Mouse (Mus musculus) embryonic facial prominence, embryonic 12.5 days (tissue): ENCODE measurements around the gene Ddx60. TPM values are rescaled to one million over a fixed set of nuclear protein-coding genes. Genes with fewer than 3 reads are reported as not detected.
A peak's percentile ranks its signal among the peaks of the same experiment; 100 is the strongest.

Source experiments
- ATAC-seq: fragments of 200-750 bp; cut with Nextera tagmentation; 2 replicates; pipeline ENCODE4 v1.8.0; 2017; ENCODE audit not compliant: insufficient number of reproducible peaks, insufficient read depth, low FRiP score, low TSS enrichment
- H3K27ac ChIP-seq: fragments of 300-500 bp; sonication (generic); 2 replicates; pipeline ENCODE4 v1.5.1; 2016; ENCODE audit warnings: mild to moderate bottlenecking
- H3K27me3 ChIP-seq: fragments of 300-500 bp; sonication (generic); 2 replicates; pipeline ENCODE4 v1.6.1; 2016; ENCODE audit warnings: mild to moderate bottlenecking, moderate library complexity
- H3K36me3 ChIP-seq: fragments of 300-500 bp; sonication (generic); 2 replicates; pipeline ENCODE4 v1.6.1; 2016; ENCODE audit warnings: mild to moderate bottlenecking
- H3K4me1 ChIP-seq: fragments of 300-500 bp; sonication (generic); 2 replicates; pipeline ENCODE4 v1.6.1; 2016
- H3K4me2 ChIP-seq: fragments of 300-500 bp; sonication (generic); replicated peaks from 2 replicates; pipeline ENCODE4 v1.6.1; 2016; ENCODE audit warnings: mild to moderate bottlenecking, moderate library complexity
- H3K4me3 ChIP-seq: fragments of 300-500 bp; sonication (generic); 2 replicates; pipeline ENCODE4 v1.5.1; 2016; ENCODE audit warnings: mild to moderate bottlenecking
- H3K9ac ChIP-seq: fragments of 300-500 bp; sonication (generic); 2 replicates; pipeline ENCODE4 v1.6.1; 2016; ENCODE audit warnings: mild to moderate bottlenecking, moderate library complexity
- H3K9me3 ChIP-seq: fragments of 300-500 bp; sonication (generic); 2 replicates; pipeline ENCODE4 v1.6.1; 2016; ENCODE audit warnings: mild to moderate bottlenecking, moderate library complexity
- WGBS: fragments of 180-500 bp; shearing (Covaris S2); methylation state at CpG from one replicate; pipeline ENCODE4 v1.1.7; 2016; 5-methylcytosine and 5-hydroxymethylcytosine counted together
- polyA plus RNA-seq: library from polyadenylated mRNA; unstranded; fragments of >200 nt; fragmentation: Nextera tagmentation; extraction: Ambion mirVana; gene quantifications from 2 replicates; pipeline ENCODE4 v1.2.1, GENCODE M21; 2016

Ddx60 gene
- 0.31 and 0.73 TPM in 2 replicates for polyA plus RNA-seq

DNA sequence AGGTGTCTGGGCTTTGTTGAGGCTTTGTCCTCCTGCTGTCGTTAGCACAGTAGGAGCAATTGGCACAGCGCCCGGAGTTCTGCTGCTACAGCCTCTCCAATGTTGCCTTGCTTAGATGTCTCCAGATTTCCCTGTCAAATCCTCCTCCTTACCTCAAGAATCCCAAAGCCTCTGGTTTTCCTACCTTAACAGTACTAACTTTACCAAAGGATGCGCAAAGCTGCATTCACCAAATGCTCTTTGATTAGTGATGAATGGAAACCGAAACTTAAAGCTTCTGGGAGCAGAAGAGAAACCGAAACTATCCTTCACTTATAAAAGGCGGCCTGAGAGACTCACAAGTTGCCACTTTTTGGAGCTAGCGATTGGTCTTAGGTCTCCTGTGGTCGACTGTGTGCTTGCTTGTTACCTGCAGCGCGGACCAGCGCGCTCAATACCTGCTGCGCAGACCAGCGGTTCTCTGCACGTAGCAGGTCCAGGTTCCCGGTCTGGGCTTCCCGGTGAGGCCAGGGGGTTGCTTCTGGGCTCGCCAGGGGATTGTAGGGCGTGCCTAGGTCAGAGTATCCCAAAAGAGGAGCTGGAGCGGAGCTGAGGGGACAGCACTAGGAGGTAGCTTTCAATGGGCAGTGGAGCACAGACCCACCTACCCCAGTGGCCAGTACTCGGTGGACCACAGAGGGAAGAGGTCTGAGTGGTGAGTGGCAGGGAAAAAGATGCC lies at the start of gene Ddx60:
TSS of gene Ddx60 (plus strand) at position 311 of the 718 bp plus-strand sequence.
- peak within 1 kb of the TSS; percentile 76 for H3K4me2 ChIP-seq
- H3K27me3 ChIP-seq: 0 out of 2 replicates have a peak, but pooled peaks cover 7% of the 10 kb centered on the region
- H3K9me3 ChIP-seq: no peaks in the 10 kb centered on the region
- no peaks in the 10 kb centered on the region for H3K36me3 ChIP-seq
- 0 out of 2 replicates have a peak, but pooled peaks cover 3% of the 10 kb centered on the region for H3K4me1 ChIP-seq
- ATAC-seq: no peak
- H3K27ac ChIP-seq: no peak within 1 kb of the TSS
- H3K9ac ChIP-seq: peak within 1 kb of the TSS; percentile 48; the same call in 1 of the 2 replicates
- WGBS: 15% methylated on average over 22 of the region's 22 CpGs
- H3K4me3 ChIP-seq: peak within 1 kb of the TSS; percentile 44

DNA sequence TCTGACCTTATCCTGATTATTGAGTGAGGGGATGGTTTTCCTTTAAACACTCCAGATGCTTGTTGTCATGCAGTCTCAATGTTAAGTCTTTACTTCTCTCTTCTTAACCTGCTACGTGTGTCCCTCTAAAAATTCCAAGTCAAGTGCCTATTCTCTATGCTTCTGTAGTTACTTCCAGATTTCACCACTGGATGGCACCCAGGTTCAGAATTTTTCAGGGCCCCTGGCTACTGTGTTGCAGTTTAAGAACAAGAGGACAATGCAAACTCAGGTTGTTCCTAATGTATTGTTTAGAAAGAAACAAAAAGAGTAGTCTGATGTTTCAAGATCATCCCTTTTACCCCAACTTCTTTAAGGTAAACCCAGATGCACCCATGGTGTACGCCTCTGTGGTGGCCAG lies 33.8 kb upstream of the Ddx60 start:
- no peak overlapping the region for H3K9ac ChIP-seq
- H3K36me3 ChIP-seq: no peaks in the 10 kb centered on the region
- H3K27me3 ChIP-seq: no peaks in the 10 kb centered on the region
- no peak overlapping the region for H3K27ac ChIP-seq
- WGBS: 59% methylated on average over 2 of the region's 2 CpGs
- peak; percentile 56; the same call in 1 of the 2 replicates for ATAC-seq
- H3K4me1 ChIP-seq: no peaks in the 10 kb centered on the region
- H3K4me3 ChIP-seq: no peak overlapping the region
- H3K4me2 ChIP-seq: no peak overlapping the region
- H3K9me3 ChIP-seq: no peaks in the 10 kb centered on the region

GRCm38 (mm10) chr8:61896742-61897141 lies 31.1 kb upstream of the Ddx60 start:
- WGBS: 81% methylated on average over 1 of the region's 1 CpGs
- H3K36me3 ChIP-seq: no peaks in the 10 kb centered on the region
- no peaks in the 10 kb centered on the region for H3K4me1 ChIP-seq
- no peak overlapping the region for H3K9ac ChIP-seq
- no peak overlapping the region for H3K27ac ChIP-seq
- no peaks in the 10 kb centered on the region for H3K27me3 ChIP-seq
- H3K4me3 ChIP-seq: no peak overlapping the region
- ATAC-seq: no peak
- H3K9me3 ChIP-seq: no peaks in the 10 kb centered on the region
- H3K4me2 ChIP-seq: no peak overlapping the region

GRCm38 (mm10) chr8:61897402-61897801 lies 30.5 kb upstream of the Ddx60 start:
- no peak for ATAC-seq

GRCm38 (mm10) chr8:61901028-61901717 lies 26.7 kb upstream of the Ddx60 start:
- H3K27ac ChIP-seq: no peak overlapping the region
- ATAC-seq: no peak

More at GRCm38 (mm10) chr8:61897402-61897801, 30.5 kb upstream of the Ddx60 start:
- H3K4me3 ChIP-seq: no peak overlapping the region
- no peaks in the 10 kb centered on the region for H3K4me1 ChIP-seq
- H3K9ac ChIP-seq: no peak overlapping the region
- WGBS: 63% methylated on average over 1 of the region's 1 CpGs
- no peaks in the 10 kb centered on the region for H3K36me3 ChIP-seq
- no peaks in the 10 kb centered on the region for H3K27me3 ChIP-seq
- H3K27ac ChIP-seq: no peak overlapping the region
- no peak overlapping the region for H3K4me2 ChIP-seq
- H3K9me3 ChIP-seq: no peaks in the 10 kb centered on the region

GRCm38 (mm10) chr8:61902521-61902920 lies 25.4 kb upstream of the Ddx60 start, which contains the start of gene Palld:
TSS of gene Palld (minus strand) at chr8:61902690.
- ATAC-seq: no peak
- Histone ChIP-seq H3K27me3 (no peaks in the 10 kb centered on the region), H3K4me1 (no peaks in the 10 kb centered on the region), H3K27ac (no peak within 1 kb of the TSS), H3K9me3 (no peaks in the 10 kb centered on the region), H3K4me3 (no peak within 1 kb of the TSS), H3K36me3 (no peaks in the 10 kb centered on the region), H3K4me2 (no peak within 1 kb of the TSS), H3K9ac (no peak within 1 kb of the TSS)
- WGBS: 73% methylated on average over 5 of the region's 5 CpGs

More at GRCm38 (mm10) chr8:61901028-61901717, 26.7 kb upstream of the Ddx60 start:
- no peaks in the 10 kb centered on the region for H3K4me1 ChIP-seq
- no peak overlapping the region for H3K4me2 ChIP-seq
- H3K36me3 ChIP-seq: no peaks in the 10 kb centered on the region
- no peak overlapping the region for H3K9ac ChIP-seq
- WGBS: 74% methylated on average over 6 of the region's 6 CpGs
- H3K9me3 ChIP-seq: no peaks in the 10 kb centered on the region
- no peak overlapping the region for H3K4me3 ChIP-seq
- H3K27me3 ChIP-seq: no peaks in the 10 kb centered on the region

DNA sequence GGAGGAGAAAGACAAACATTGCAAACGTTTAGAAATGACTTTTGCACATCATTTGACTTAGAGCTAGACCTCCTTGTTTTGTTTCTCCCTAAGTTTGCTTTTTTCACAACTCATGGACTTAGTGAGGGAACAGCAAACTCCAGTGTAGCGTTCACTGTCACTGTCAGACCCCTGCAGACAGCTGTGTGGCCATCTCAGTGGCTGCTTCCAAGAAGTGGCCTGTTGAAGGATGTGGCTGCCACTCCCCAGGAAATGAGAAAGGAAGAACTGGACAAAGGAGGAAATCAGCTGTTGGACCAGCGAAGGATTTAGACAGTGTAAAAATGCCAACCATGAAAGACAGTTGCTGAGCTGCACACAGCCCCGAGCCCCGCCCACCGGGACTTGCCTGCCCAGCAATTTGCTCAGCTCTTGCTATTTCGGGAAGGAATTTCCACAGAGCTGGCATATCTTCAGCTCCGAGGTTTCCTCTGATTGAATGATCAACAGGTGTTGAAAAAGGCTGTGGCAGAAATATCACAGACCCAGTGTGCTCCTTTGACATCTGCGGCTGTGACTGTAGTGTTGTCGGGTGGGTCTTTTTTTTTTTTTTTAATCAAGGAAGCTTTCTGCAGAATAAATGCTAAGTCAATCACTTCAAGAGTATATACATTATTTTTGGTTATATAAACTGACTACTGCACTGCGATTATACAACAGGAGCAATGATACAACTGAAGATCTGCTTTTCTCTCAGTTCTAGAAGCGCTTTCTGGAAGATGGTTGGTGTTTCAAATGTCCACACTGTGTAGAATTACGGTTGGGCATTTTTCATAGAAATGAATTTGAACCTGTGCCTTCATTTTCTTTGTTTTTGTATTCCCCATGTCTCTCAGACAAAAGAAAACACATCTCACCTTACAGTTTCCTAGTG lies 19.3 kb upstream of the Ddx60 start:
- WGBS: 64% methylated on average over 13 of the region's 13 CpGs
- no peaks in the 10 kb centered on the region for H3K36me3 ChIP-seq
- H3K9ac ChIP-seq: no peak overlapping the region
- no peaks in the 10 kb centered on the region for H3K27me3 ChIP-seq
- H3K4me2 ChIP-seq: no peak overlapping the region
- no peak overlapping the region for H3K27ac ChIP-seq
- ATAC-seq: no peak
- no peak overlapping the region for H3K4me3 ChIP-seq
- H3K4me1 ChIP-seq: no peaks in the 10 kb centered on the region
- H3K9me3 ChIP-seq: no peaks in the 10 kb centered on the region

DNA sequence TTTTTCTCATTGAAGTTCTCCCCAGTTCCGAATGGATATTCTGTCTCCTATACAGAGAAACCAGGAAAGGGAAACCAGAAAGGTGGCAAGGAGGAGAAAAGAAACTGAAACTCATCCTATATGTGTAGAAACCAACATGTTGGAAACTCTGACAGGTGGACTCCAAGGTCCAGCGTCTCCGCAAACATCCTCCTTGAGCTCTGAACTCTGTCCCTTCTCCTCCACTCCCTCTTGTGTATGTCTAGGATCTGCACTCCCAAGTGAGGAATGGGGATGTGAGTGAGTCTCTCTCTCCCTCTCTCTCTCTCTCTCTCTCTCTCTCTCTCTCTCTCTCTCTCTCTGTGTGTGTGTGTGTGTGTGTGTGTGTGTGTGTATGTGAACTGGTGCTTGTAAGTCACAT lies 18.6 kb upstream of the Ddx60 start:
- H3K36me3 ChIP-seq: no peaks in the 10 kb centered on the region
- 85% methylated on average over 3 of the region's 3 CpGs for WGBS
- no peak overlapping the region for H3K27ac ChIP-seq
- no peak overlapping the region for H3K4me3 ChIP-seq
- no peak overlapping the region for H3K4me2 ChIP-seq
- H3K4me1 ChIP-seq: no peaks in the 10 kb centered on the region
- no peaks in the 10 kb centered on the region for H3K9me3 ChIP-seq
- ATAC-seq: no peak
- no peak overlapping the region for H3K9ac ChIP-seq
- H3K27me3 ChIP-seq: no peaks in the 10 kb centered on the region

DNA sequence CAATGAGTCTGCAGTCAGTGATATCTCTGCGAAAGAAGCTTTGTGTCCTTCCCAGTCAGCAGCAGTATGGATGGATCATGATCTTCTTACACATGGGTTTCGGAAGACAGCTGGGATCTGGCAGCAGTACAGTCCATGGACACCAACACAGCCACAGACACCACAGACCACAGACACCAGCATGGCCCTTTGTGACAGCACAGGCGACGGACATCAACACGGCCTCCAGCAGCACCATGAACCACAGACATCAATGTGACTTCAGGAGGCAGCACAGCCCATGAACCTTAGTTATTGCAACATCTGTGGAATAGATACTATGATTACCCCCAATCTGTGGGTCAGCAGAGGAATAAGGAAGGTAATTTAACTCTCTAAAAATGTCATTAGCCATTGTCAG lies 15.1 kb upstream of the Ddx60 start:
- no peaks in the 10 kb centered on the region for H3K36me3 ChIP-seq
- H3K4me1 ChIP-seq: no peaks in the 10 kb centered on the region
- H3K4me3 ChIP-seq: no peak overlapping the region
- no peak overlapping the region for H3K9ac ChIP-seq
- WGBS: 92% methylated on average over 5 of the region's 5 CpGs
- H3K27ac ChIP-seq: no peak overlapping the region
- H3K27me3 ChIP-seq: no peaks in the 10 kb centered on the region
- H3K9me3 ChIP-seq: no peaks in the 10 kb centered on the region
- ATAC-seq: no peak
- no peak overlapping the region for H3K4me2 ChIP-seq

- no peak overlapping the region for H3K4me3 ChIP-seq
- 81% methylated on average over 9 of the region's 9 CpGs for WGBS
Observed at GRCm38 (mm10) chr8:61913957-61914356, 13.9 kb upstream of the Ddx60 start.

DNA sequence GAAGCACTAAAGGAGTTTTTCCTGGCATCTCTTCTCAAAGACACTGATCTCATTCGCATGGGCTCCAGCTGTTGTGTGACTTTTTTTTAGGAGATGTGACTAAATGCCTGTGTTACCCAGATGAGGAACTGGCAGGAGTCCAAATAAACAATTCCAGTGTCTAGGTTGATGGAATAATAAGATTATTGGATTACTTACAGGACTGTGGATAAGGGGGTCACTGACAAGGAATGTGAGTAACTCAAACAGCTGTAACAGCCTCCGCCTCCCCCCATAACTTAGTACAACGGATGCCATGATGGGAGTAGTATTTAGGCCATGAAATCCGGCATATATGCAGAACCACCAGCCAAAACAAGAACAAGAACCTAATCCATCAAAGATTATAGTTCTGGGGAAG lies 10.6 kb upstream of the Ddx60 start:
- no peak for ATAC-seq

More at GRCm38 (mm10) chr8:61913957-61914356, 13.9 kb upstream of the Ddx60 start:
- H3K27me3 ChIP-seq: no peaks in the 10 kb centered on the region
- H3K4me1 ChIP-seq: no peaks in the 10 kb centered on the region
- H3K9me3 ChIP-seq: no peaks in the 10 kb centered on the region
- ATAC-seq: no peak
- H3K36me3 ChIP-seq: no peaks in the 10 kb centered on the region
- H3K4me2 ChIP-seq: no peak overlapping the region
- no peak overlapping the region for H3K27ac ChIP-seq
- no peak overlapping the region for H3K9ac ChIP-seq

More for the DNA sequence above, 10.6 kb upstream of the Ddx60 start:
- Histone ChIP-seq H3K9ac (no peak overlapping the region), H3K4me3 (no peak overlapping the region), H3K27me3 (no peaks in the 10 kb centered on the region), H3K4me2 (no peak overlapping the region), H3K4me1 (no peaks in the 10 kb centered on the region), H3K9me3 (no peaks in the 10 kb centered on the region), H3K27ac (no peak overlapping the region), H3K36me3 (no peaks in the 10 kb centered on the region)
- 67% methylated on average over 4 of the region's 4 CpGs for WGBS
